Mouse (Mus musculus): ENCODE data around the gene Grin2a. TPM values are rescaled to one million over a fixed set of nuclear protein-coding genes. Genes with fewer than 3 reads are reported as not detected.

The Grin2a gene
- polyA plus RNA-seq, 1 experiment = 0.01 TPM

- Histone ChIP-seq H3K9me3 (ENCODE audit: control insufficient read depth, low read length) (no peaks in the 10 kb centered on the region), H3K36me3 (ENCODE audit: control insufficient read depth) (no peaks in the 10 kb centered on the region), H3K4me3 (replicated peaks) (no peak overlapping the region), H3K27me3 (ENCODE audit: control insufficient read depth) (no peaks in the 10 kb centered on the region), H3K4me1 (ENCODE audit: control insufficient read depth) (no peaks in the 10 kb centered on the region)
- TF ChIP-seq GATA1 (IDR thresholded peaks at IDR 0.05; ENCODE audit: low read length) (no peak), TAL1 (IDR thresholded peaks at IDR 0.05; ENCODE audit: low read length) (no peak)
Measured at GRCm38 (mm10) chr16:9947430-9947829, 47.9 kb downstream of the Grin2a start.

- Histone ChIP-seq H3K4me1 (ENCODE audit: control insufficient read depth) (no peaks in the 10 kb centered on the region), H3K4me3 (replicated peaks) (no peak overlapping the region), H3K27me3 (ENCODE audit: control insufficient read depth) (no peaks in the 10 kb centered on the region), H3K36me3 (ENCODE audit: control insufficient read depth) (no peaks in the 10 kb centered on the region), H3K9me3 (ENCODE audit: control insufficient read depth, low read length) (no peaks in the 10 kb centered on the region; the same call in 1 of the 2 replicates)
- TF ChIP-seq TAL1 (IDR thresholded peaks at IDR 0.05; ENCODE audit: low read length) = no peak
- TF ChIP-seq GATA1 (IDR thresholded peaks at IDR 0.05; ENCODE audit: low read length) = no peak
Measured at GRCm38 (mm10) chr16:9944836-9945235, 50.5 kb downstream of the Grin2a start.

GRCm38 (mm10) chr16:9941306-9941930 lies 53.9 kb downstream of the Grin2a start:
- Histone ChIP-seq H3K36me3 (ENCODE audit: control insufficient read depth) (no peaks in the 10 kb centered on the region), H3K27me3 (ENCODE audit: control insufficient read depth) (no peaks in the 10 kb centered on the region), H3K4me1 (ENCODE audit: control insufficient read depth) (no peaks in the 10 kb centered on the region), H3K9me3 (ENCODE audit: control insufficient read depth, low read length) (no peaks in the 10 kb centered on the region; the same call in 1 of the 2 replicates), H3K4me3 (replicated peaks) (no peak overlapping the region)
- TF ChIP-seq GATA1 (IDR thresholded peaks at IDR 0.05; ENCODE audit: low read length) (no peak), TAL1 (IDR thresholded peaks at IDR 0.05; ENCODE audit: low read length) (no peak)

- H3K9me3 ChIP-seq (ENCODE audit: control insufficient read depth, low read length) = no peaks in the 10 kb centered on the region; the same call in 1 of the 2 replicates
- H3K36me3 ChIP-seq (ENCODE audit: control insufficient read depth) = no peaks in the 10 kb centered on the region
- no peaks in the 10 kb centered on the region for H3K4me1 ChIP-seq (ENCODE audit: control insufficient read depth)
- TF ChIP-seq GATA1 (IDR thresholded peaks at IDR 0.05; ENCODE audit: low read length) (no peak), TAL1 (IDR thresholded peaks at IDR 0.05; ENCODE audit: low read length) (no peak)
- H3K4me3 ChIP-seq (replicated peaks) = no peak overlapping the region
- H3K27me3 ChIP-seq (ENCODE audit: control insufficient read depth) = no peaks in the 10 kb centered on the region
Measured at GRCm38 (mm10) chr16:9940716-9941115, 54.6 kb downstream of the Grin2a start.

- Histone ChIP-seq H3K4me1 (ENCODE audit: control insufficient read depth) (no peaks in the 10 kb centered on the region), H3K4me3 (replicated peaks) (no peak overlapping the region), H3K36me3 (ENCODE audit: control insufficient read depth) (no peaks in the 10 kb centered on the region), H3K27me3 (ENCODE audit: control insufficient read depth) (no peaks in the 10 kb centered on the region), H3K9me3 (ENCODE audit: control insufficient read depth, low read length) (no peaks in the 10 kb centered on the region)
- TF ChIP-seq TAL1 (IDR thresholded peaks at IDR 0.05; ENCODE audit: low read length) (no peak), GATA1 (IDR thresholded peaks at IDR 0.05; ENCODE audit: low read length) (no peak)
Measured at GRCm38 (mm10) chr16:9910672-9911071, 84.7 kb downstream of the Grin2a start.

GRCm38 (mm10) chr16:9909225-9909624 lies 86.1 kb downstream of the Grin2a start:
- no peak for TF ChIP-seq TAL1 (IDR thresholded peaks at IDR 0.05; ENCODE audit: low read length)
- no peak for TF ChIP-seq GATA1 (IDR thresholded peaks at IDR 0.05; ENCODE audit: low read length)
- Histone ChIP-seq H3K27me3 (ENCODE audit: control insufficient read depth) (no peaks in the 10 kb centered on the region), H3K4me1 (ENCODE audit: control insufficient read depth) (no peaks in the 10 kb centered on the region), H3K9me3 (ENCODE audit: control insufficient read depth, low read length) (no peaks in the 10 kb centered on the region), H3K36me3 (ENCODE audit: control insufficient read depth) (no peaks in the 10 kb centered on the region), H3K4me3 (replicated peaks) (no peak overlapping the region)

GRCm38 (mm10) chr16:9904443-9904842 lies 90.9 kb downstream of the Grin2a start:
- TF ChIP-seq GATA1 (IDR thresholded peaks at IDR 0.05; ENCODE audit: low read length) (no peak), TAL1 (IDR thresholded peaks at IDR 0.05; ENCODE audit: low read length) (no peak)
- Histone ChIP-seq H3K4me1 (ENCODE audit: control insufficient read depth) (no peaks in the 10 kb centered on the region), H3K27me3 (ENCODE audit: control insufficient read depth) (no peaks in the 10 kb centered on the region), H3K36me3 (ENCODE audit: control insufficient read depth) (no peaks in the 10 kb centered on the region), H3K9me3 (ENCODE audit: control insufficient read depth, low read length) (no peaks in the 10 kb centered on the region), H3K4me3 (replicated peaks) (no peak overlapping the region)

GRCm38 (mm10) chr16:9902680-9903463 lies 92.5 kb downstream of the Grin2a start:
- TF ChIP-seq TAL1 (IDR thresholded peaks at IDR 0.05; ENCODE audit: low read length) = no peak
- no peak for TF ChIP-seq GATA1 (IDR thresholded peaks at IDR 0.05; ENCODE audit: low read length)
- Histone ChIP-seq H3K4me3 (replicated peaks) (no peak overlapping the region), H3K9me3 (ENCODE audit: control insufficient read depth, low read length) (no peaks in the 10 kb centered on the region), H3K36me3 (ENCODE audit: control insufficient read depth) (no peaks in the 10 kb centered on the region), H3K27me3 (ENCODE audit: control insufficient read depth) (no peaks in the 10 kb centered on the region), H3K4me1 (ENCODE audit: control insufficient read depth) (no peaks in the 10 kb centered on the region)

- Histone ChIP-seq H3K27me3 (ENCODE audit: control insufficient read depth) (no peaks in the 10 kb centered on the region), H3K4me1 (ENCODE audit: control insufficient read depth) (no peaks in the 10 kb centered on the region), H3K9me3 (ENCODE audit: control insufficient read depth, low read length) (no peaks in the 10 kb centered on the region), H3K36me3 (ENCODE audit: control insufficient read depth) (no peaks in the 10 kb centered on the region), H3K4me3 (replicated peaks) (no peak overlapping the region)
- TF ChIP-seq GATA1 (IDR thresholded peaks at IDR 0.05; ENCODE audit: low read length) (no peak), TAL1 (IDR thresholded peaks at IDR 0.05; ENCODE audit: low read length) (no peak)
Measured at GRCm38 (mm10) chr16:9901433-9901832, 93.9 kb downstream of the Grin2a start.
